Mouse (Mus musculus) natural killer cell, adult 2 months (primary cell): ENCODE data around the gene Ovol1.

Source experiments
- DNase-seq, 2 experiments: peaks; one replicate each; pipeline ENCODE4 v3.0.0; 2022; ENCODE audit warnings: low spot score in 2 of 2

The Ovol1 gene

GRCm38 (mm10) chr19:5518721-5519120 is 41.7 kb downstream of the Ovol1 start:
- no peak for DNase-seq

- DNase-seq = no peak
These were observed 43.4 kb downstream of the Ovol1 start for GRCm38 (mm10) chr19:5516906-5517505.

GRCm38 (mm10) chr19:5515840-5516777 is 44.3 kb downstream of the Ovol1 start:
- DNase-seq = no peak

GRCm38 (mm10) chr19:5513005-5513349 is 47.5 kb downstream of the Ovol1 start:
- DNase-seq = no peak

- DNase-seq = peak; percentile 21 to 32
These were observed 48.1 kb downstream of the Ovol1 start for GRCm38 (mm10) chr19:5512091-5513004.

- DNase-seq = no peak
These were observed 49.3 kb downstream of the Ovol1 start for GRCm38 (mm10) chr19:5511074-5511632.

GRCm38 (mm10) chr19:5510031-5511026 is 50.1 kb downstream of the Ovol1 start, which contains the start of gene Snx32:
Gene Snx32, minus strand, starts transcription at chr19:5510538.
- peak; percentile 96 to 97 for DNase-seq

GRCm38 (mm10) chr19:5503687-5504086 is 56.8 kb downstream of the Ovol1 start, which contains the start of gene 1700020D05Rik:
Gene 1700020D05Rik, minus strand, starts transcription at chr19:5503787.
- no peak for DNase-seq

GRCm38 (mm10) chr19:5500330-5500875 is 60.0 kb downstream of the Ovol1 start:
- no peak for DNase-seq
